Mouse (Mus musculus) stomach, postnatal 0 days (tissue): ENCODE data around the gene Usf3. TPM values are rescaled to one million over a fixed set of nuclear protein-coding genes. Genes with fewer than 3 reads are reported as not detected.

Experiments
- ATAC-seq: fragments of 200-750 bp; cut with Nextera tagmentation; 2 replicates; pipeline ENCODE4 v1.8.0; 2017; ENCODE audit not compliant: low FRiP score, low TSS enrichment
- DNase-seq: peaks from one replicate; pipeline ENCODE4 v3.0.0-alpha.2; 2016; ENCODE audit warnings: low spot score
- H3K27ac ChIP-seq: fragments of 300-500 bp; sonication (generic); replicated peaks from 2 replicates; pipeline ENCODE4 v1.5.1; 2014; ENCODE audit warnings: mild to moderate bottlenecking, control low read depth
- H3K27me3 ChIP-seq: fragments of 300-500 bp; sonication (generic); 2 replicates; pipeline ENCODE4 v1.6.1; 2014; ENCODE audit warnings: low read length; ENCODE audit not compliant: control insufficient read depth, insufficient read depth
- H3K36me3 ChIP-seq: fragments of 300-500 bp; sonication (generic); 2 replicates; pipeline ENCODE4 v1.6.1; 2014; ENCODE audit warnings: low read length, mixed read lengths; ENCODE audit not compliant: control insufficient read depth, insufficient read depth
- H3K4me1 ChIP-seq: fragments of 300-500 bp; sonication (generic); replicated peaks from 2 replicates; pipeline ENCODE4 v1.6.1; 2014; ENCODE audit warnings: antibody characterized with exemption; ENCODE audit not compliant: control insufficient read depth, insufficient read depth
- H3K4me2 ChIP-seq: fragments of 300-500 bp; sonication (generic); replicated peaks from 2 replicates; pipeline ENCODE4 v1.6.1; 2014; ENCODE audit warnings: low read depth, mild to moderate bottlenecking, control low read depth, moderate library complexity
- H3K4me3 ChIP-seq: fragments of 300-500 bp; sonication (generic); 2 replicates; pipeline ENCODE4 v1.5.1; 2014; ENCODE audit warnings: low read depth, low read length, control low read depth
- H3K9ac ChIP-seq: fragments of 300-500 bp; sonication (generic); 2 replicates; pipeline ENCODE4 v1.6.1; 2014; ENCODE audit warnings: mild to moderate bottlenecking, low read length, control low read depth, mixed read lengths
- H3K9me3 ChIP-seq: fragments of 300-500 bp; sonication (generic); 2 replicates; pipeline ENCODE4 v1.6.1; 2016; ENCODE audit warnings: low read length; ENCODE audit not compliant: control insufficient read depth
- CTCF ChIP-seq: IDR thresholded peaks from 2 replicates; pipeline ENCODE4 v1.5.1; 2016; ENCODE audit warnings: antibody characterized with exemption, low read depth, mild to moderate bottlenecking, moderate library complexity
- EP300 ChIP-seq: optimal IDR thresholded peaks from 2 replicates; pipeline ENCODE3; 2016; ENCODE audit warnings: antibody characterized with exemption
- WGBS: fragments of 180-500 bp; shearing (Covaris S2); extraction: QIAGEN DNeasy Blood & Tissue Kit; methylation state at CpG from one replicate; pipeline ENCODE4 v1.1.7; 2014; 5-methylcytosine and 5-hydroxymethylcytosine counted together
- polyA plus RNA-seq: library from polyadenylated mRNA; unstranded; fragments of >200 nt; fragmentation: Nextera tagmentation; extraction: Ambion mirVana; gene quantifications from 2 replicates; pipeline ENCODE4 v1.2.1, GENCODE M21; 2015

The Usf3 gene
- polyA plus RNA-seq, 1 experiment from 2014 or later: 2.0 TPM

GRCm38 (mm10) chr16:44242633-44243032 is 69.6 kb downstream of the Usf3 start:
- Histone ChIP-seq H3K36me3 (no peaks in the 10 kb centered on the region), H3K4me1 (no peaks in the 10 kb centered on the region), H3K9ac (no peak overlapping the region), H3K27me3 (no peaks in the 10 kb centered on the region), H3K4me2 (no peak overlapping the region), H3K4me3 (no peak overlapping the region), H3K9me3 (no peaks in the 10 kb centered on the region), H3K27ac (no peak overlapping the region)
- TF ChIP-seq EP300 (no peak), CTCF (peak; percentile 91)
- ATAC-seq (peak; percentile 63), DNase-seq (peak; percentile 62)
- WGBS: 5% methylated on average over 1 of the region's 1 CpGs

- Histone ChIP-seq H3K27ac (no peak overlapping the region), H3K4me2 (no peak overlapping the region), H3K36me3 (no peaks in the 10 kb centered on the region), H3K27me3 (no peaks in the 10 kb centered on the region), H3K4me1 (no peaks in the 10 kb centered on the region), H3K9me3 (no peaks in the 10 kb centered on the region), H3K4me3 (no peak overlapping the region), H3K9ac (no peak overlapping the region)
- 68% methylated on average over 7 of the region's 7 CpGs for WGBS
- TF ChIP-seq EP300 (no peak), CTCF (no peak)
- ATAC-seq: no peak
- DNase-seq: no peak
Observed at GRCm38 (mm10) chr16:44243323-44243722, 70.3 kb downstream of the Usf3 start.

GRCm38 (mm10) chr16:44249985-44250384 is 76.9 kb downstream of the Usf3 start:
- 74% methylated on average over 10 of the region's 10 CpGs for WGBS
- no peak for ATAC-seq
- Histone ChIP-seq H3K9me3 (no peaks in the 10 kb centered on the region), H3K4me3 (no peak overlapping the region), H3K27me3 (no peaks in the 10 kb centered on the region), H3K4me2 (no peak overlapping the region), H3K27ac (no peak overlapping the region), H3K9ac (no peak overlapping the region), H3K36me3 (no peaks in the 10 kb centered on the region), H3K4me1 (no peaks in the 10 kb centered on the region)
- TF ChIP-seq CTCF (no peak), EP300 (no peak)
- no peak for DNase-seq

GRCm38 (mm10) chr16:44252735-44253134 is 79.7 kb downstream of the Usf3 start:
- ATAC-seq: no peak

GRCm38 (mm10) chr16:44253797-44254634 is 81.0 kb downstream of the Usf3 start:
- WGBS: 64% methylated on average over 7 of the region's 7 CpGs
- ATAC-seq (peak; percentile 32; the same call in 1 of the 2 replicates), DNase-seq (no peak)
- no peak overlapping the region for H3K27ac ChIP-seq
- H3K27me3 ChIP-seq: no peaks in the 10 kb centered on the region
- H3K4me1 ChIP-seq: no peaks in the 10 kb centered on the region
- TF ChIP-seq EP300 (no peak), CTCF (no peak)
- no peaks in the 10 kb centered on the region for H3K36me3 ChIP-seq
- H3K9me3 ChIP-seq: no peaks in the 10 kb centered on the region
- H3K4me2 ChIP-seq: no peak overlapping the region
- H3K4me3 ChIP-seq: no peak overlapping the region
- H3K9ac ChIP-seq: no peak overlapping the region

More at GRCm38 (mm10) chr16:44252735-44253134, 79.7 kb downstream of the Usf3 start:
- WGBS: 94% methylated on average over 3 of the region's 3 CpGs
- Histone ChIP-seq H3K9me3 (no peaks in the 10 kb centered on the region), H3K4me1 (no peaks in the 10 kb centered on the region), H3K27me3 (no peaks in the 10 kb centered on the region), H3K27ac (no peak overlapping the region), H3K4me2 (no peak overlapping the region), H3K36me3 (no peaks in the 10 kb centered on the region), H3K4me3 (no peak overlapping the region), H3K9ac (no peak overlapping the region)
- DNase-seq: no peak
- TF ChIP-seq EP300 (no peak), CTCF (no peak)

GRCm38 (mm10) chr16:44254698-44255097 is 81.7 kb downstream of the Usf3 start:
- Histone ChIP-seq H3K9me3 (no peaks in the 10 kb centered on the region), H3K36me3 (no peaks in the 10 kb centered on the region), H3K4me1 (no peaks in the 10 kb centered on the region), H3K4me2 (no peak overlapping the region), H3K4me3 (no peak overlapping the region), H3K27me3 (no peaks in the 10 kb centered on the region), H3K9ac (no peak overlapping the region), H3K27ac (no peak overlapping the region)
- 48% methylated on average over 7 of the region's 7 CpGs for WGBS
- DNase-seq (peak; percentile 31), ATAC-seq (peak; percentile 54; the same call in 1 of the 2 replicates)
- TF ChIP-seq EP300: no peak
- no peak for TF ChIP-seq CTCF
